Mouse (Mus musculus): ENCODE results near the gene Hdac11.

Hdac11 gene

GRCm38 (mm10) chr6:91137343-91137956, 19.0 kb upstream of the Hdac11 start:
- no peak for DNase-seq

- peak; percentile 69 to 84 for DNase-seq
Measured at GRCm38 (mm10) chr6:91139846-91140245, 16.6 kb upstream of the Hdac11 start.

- no peak for DNase-seq
Measured at GRCm38 (mm10) chr6:91145056-91145455, 11.4 kb upstream of the Hdac11 start.

GRCm38 (mm10) chr6:91145572-91145971, 10.9 kb upstream of the Hdac11 start:
- DNase-seq, result no peak

GRCm38 (mm10) chr6:91146443-91147151, 9.9 kb upstream of the Hdac11 start:
- DNase-seq, result no peak

- peak; percentile 69 to 77 for DNase-seq
Measured at GRCm38 (mm10) chr6:91147152-91147770, 9.2 kb upstream of the Hdac11 start.

GRCm38 (mm10) chr6:91152892-91153548, 3.4 kb upstream of the Hdac11 start:
- DNase-seq, result no peak

- peak; percentile 71 to 73 for DNase-seq
Measured at GRCm38 (mm10) chr6:91153549-91154064, 2.9 kb upstream of the Hdac11 start.

GRCm38 (mm10) chr6:91154685-91155084, 1.8 kb upstream of the Hdac11 start:
- DNase-seq, result no peak

- peak in 1 of 2 experiments; percentile 57 for DNase-seq
Measured at GRCm38 (mm10) chr6:91155286-91155685, 1.2 kb upstream of the Hdac11 start.

GRCm38 (mm10) chr6:91156062-91156461, 403 bp upstream of the Hdac11 start:
- DNase-seq, result no peak

GRCm38 (mm10) chr6:91157237-91157570, 739 bp downstream of the Hdac11 start:
- no peak for DNase-seq

- DNase-seq, result peak; percentile 31 to 38
Measured at GRCm38 (mm10) chr6:91159047-91159446, 2.6 kb downstream of the Hdac11 start.

GRCm38 (mm10) chr6:91160399-91160798, 3.9 kb downstream of the Hdac11 start:
- DNase-seq, result peak; percentile 96 to 97

- DNase-seq, result peak in 1 of 2 experiments; percentile 45
Measured at GRCm38 (mm10) chr6:91160976-91161375, 4.5 kb downstream of the Hdac11 start.

- DNase-seq, result peak in 1 of 2 experiments; percentile 40
Measured at GRCm38 (mm10) chr6:91161506-91162235, 5.2 kb downstream of the Hdac11 start.

- DNase-seq, result no peak
Measured at GRCm38 (mm10) chr6:91162314-91162713, 5.8 kb downstream of the Hdac11 start.

GRCm38 (mm10) chr6:91163195-91163911, 6.9 kb downstream of the Hdac11 start:
- DNase-seq, result no peak

- DNase-seq, result no peak
Measured at GRCm38 (mm10) chr6:91164584-91164983, 8.1 kb downstream of the Hdac11 start.

- DNase-seq, result peak; percentile 87 to 90
Measured at GRCm38 (mm10) chr6:91165210-91165609, 8.7 kb downstream of the Hdac11 start.

- no peak for DNase-seq
Measured at GRCm38 (mm10) chr6:91167828-91168227, 11.4 kb downstream of the Hdac11 start.

GRCm38 (mm10) chr6:91169129-91169528, 12.7 kb downstream of the Hdac11 start:
- DNase-seq, result no peak
